Mouse (Mus musculus) retina, postnatal 7 days (tissue): Measurements from ENCODE around the gene Lpin2.

Experiments used
- DNase-seq: peaks from one replicate; pipeline ENCODE4 v3.0.0-alpha.2; 2012; ENCODE audit warnings: low read depth, low spot score

The Lpin2 gene

GRCm38 (mm10) chr17:71230108-71230709, 47.8 kb downstream of the Lpin2 start:
- no peak for DNase-seq

- no peak for DNase-seq
These were observed 49.6 kb downstream of the Lpin2 start for GRCm38 (mm10) chr17:71231998-71232397.

- DNase-seq: no peak
These were observed 50.9 kb downstream of the Lpin2 start for GRCm38 (mm10) chr17:71233210-71233609.

GRCm38 (mm10) chr17:71234041-71234594, 51.8 kb downstream of the Lpin2 start:
- no peak for DNase-seq

- DNase-seq: no peak
These were observed 53.0 kb downstream of the Lpin2 start for GRCm38 (mm10) chr17:71235229-71235958.

- DNase-seq: no peak
These were observed 56.1 kb downstream of the Lpin2 start for GRCm38 (mm10) chr17:71238494-71238893.

- no peak for DNase-seq
These were observed 58.5 kb downstream of the Lpin2 start for GRCm38 (mm10) chr17:71240811-71241210.

GRCm38 (mm10) chr17:71242666-71243065, 60.3 kb downstream of the Lpin2 start:
- no peak for DNase-seq

- no peak for DNase-seq
These were observed 62.8 kb downstream of the Lpin2 start for GRCm38 (mm10) chr17:71245133-71245532.

- DNase-seq: no peak
These were observed 63.7 kb downstream of the Lpin2 start for GRCm38 (mm10) chr17:71246022-71246421.

- DNase-seq: no peak
These were observed 66.6 kb downstream of the Lpin2 start for GRCm38 (mm10) chr17:71248963-71249362.

- DNase-seq: no peak
These were observed 67.7 kb downstream of the Lpin2 start for GRCm38 (mm10) chr17:71250046-71250445.

GRCm38 (mm10) chr17:71250819-71251600, 68.7 kb downstream of the Lpin2 start:
- DNase-seq: no peak

GRCm38 (mm10) chr17:71251601-71252001, 69.2 kb downstream of the Lpin2 start:
- no peak for DNase-seq

- DNase-seq: no peak
These were observed 69.7 kb downstream of the Lpin2 start for GRCm38 (mm10) chr17:71252101-71252500.

GRCm38 (mm10) chr17:71253391-71253790, 71.0 kb downstream of the Lpin2 start:
- DNase-seq: no peak

- no peak for DNase-seq
These were observed 71.7 kb downstream of the Lpin2 start for GRCm38 (mm10) chr17:71254106-71254505.

- DNase-seq: peak; percentile 11
These were observed 72.4 kb downstream of the Lpin2 start for GRCm38 (mm10) chr17:71254736-71255135.

GRCm38 (mm10) chr17:71256068-71256615, 73.8 kb downstream of the Lpin2 start:
- no peak for DNase-seq

- no peak for DNase-seq
These were observed 74.6 kb downstream of the Lpin2 start for GRCm38 (mm10) chr17:71256806-71257536.

- no peak for DNase-seq
These were observed 77.4 kb downstream of the Lpin2 start for GRCm38 (mm10) chr17:71259727-71260126.
